Mouse (Mus musculus): ENCODE data around the gene Appl2. TPM values are rescaled to one million over a fixed set of nuclear protein-coding genes. Genes with fewer than 3 reads are reported as not detected.
A peak's percentile ranks its signal among the peaks of the same experiment; 100 is the strongest.
"Not testable (repeated sequence)": the region's sequence is repeated elsewhere in the genome, so short reads cannot be mapped to it uniquely, and the experiment has no call there.

Appl2 gene
- total and polyA plus RNA-seq, 3 experiments = 0.15 to 0.99 TPM; not detected in 1

GRCm38 (mm10) chr10:83654591-83654990, 6.1 kb upstream of the Appl2 start:
- peaks cover 2 to 6% of the 10 kb centered on the region in 2 experiments; a peak in 2 of 4 replicates for H3K4me1 ChIP-seq (ENCODE audit: control insufficient read depth in 1 of 2, insufficient read depth in 2 of 2, low read length in 2 of 2)
- DNase-seq (ENCODE audit: low read depth, low spot score) = no peak
- no peaks in the 10 kb centered on the region for H3K36me3 ChIP-seq (ENCODE audit: control insufficient read depth in 1 of 2, insufficient read depth in 2 of 2, low read length in 2 of 2)
- no peak for TF ChIP-seq ELF1 (IDR thresholded peaks at IDR 0.05; ENCODE audit: low read depth, low read length)
- TF ChIP-seq TAL1 (IDR thresholded peaks at IDR 0.05; ENCODE audit: low read length) = no peak
- TF ChIP-seq TBP (IDR thresholded peaks at IDR 0.05; ENCODE audit: low read depth, low read length) = no peak
- no peaks in the 10 kb centered on the region; a peak in 1 of 4 replicates for H3K27me3 ChIP-seq (ENCODE audit: control insufficient read depth in 1 of 2, insufficient read depth in 2 of 2, low read length in 2 of 2)
- no peak overlapping the region for H3K4me3 ChIP-seq (ENCODE audit: control insufficient read depth in 1 of 2, insufficient read depth in 1 of 2, low read depth in 2 of 2, low read length in 2 of 2)
- H3K9ac ChIP-seq (ENCODE audit: control insufficient read depth, low read depth, low read length, poor library complexity, severe bottlenecking) = no peak overlapping the region
- no peaks in the 10 kb centered on the region for H3K9me3 ChIP-seq (replicated peaks; ENCODE audit: insufficient read depth, low read length)
- H3K79me2 ChIP-seq (ENCODE audit: control insufficient read depth, insufficient read depth, low read length, poor library complexity) = no peaks in the 10 kb centered on the region
- no peak overlapping the region for H3K27ac ChIP-seq (ENCODE audit: control insufficient read depth, low read depth, low read length)

GRCm38 (mm10) chr10:83652205-83652866, 3.8 kb upstream of the Appl2 start:
- Histone ChIP-seq H3K9ac (ENCODE audit: control insufficient read depth, low read depth, low read length, poor library complexity, severe bottlenecking) (peak overlapping the region; percentile 61), H3K4me3 (ENCODE audit: control insufficient read depth in 1 of 2, insufficient read depth in 1 of 2, low read depth in 2 of 2, low read length in 2 of 2) (peak overlapping the region; percentile 78 to 87), H3K4me1 (ENCODE audit: control insufficient read depth in 1 of 2, insufficient read depth in 2 of 2, low read length in 2 of 2) (peaks cover 2 to 11% of the 10 kb centered on the region in 2 experiments; a peak in 2 of 4 replicates), H3K27ac (ENCODE audit: control insufficient read depth, low read depth, low read length) (0 out of 2 replicates have a peak overlapping the region, but pooled peaks have one; percentile 9)
- peak; percentile 48 for DNase-seq (ENCODE audit: low read depth, low spot score)
- H3K79me2 ChIP-seq (ENCODE audit: control insufficient read depth, insufficient read depth, low read length, poor library complexity); H3K36me3 ChIP-seq (ENCODE audit: control insufficient read depth in 1 of 2, insufficient read depth in 2 of 2, low read length in 2 of 2); H3K9me3 ChIP-seq (replicated peaks; ENCODE audit: insufficient read depth, low read length); H3K27me3 ChIP-seq (ENCODE audit: control insufficient read depth in 1 of 2, insufficient read depth in 2 of 2, low read length in 2 of 2): not testable (repeated sequence)
- peak; percentile 26 for TF ChIP-seq RAD21 (IDR thresholded peaks at IDR 0.05; ENCODE audit: low read depth, low read length)
- peak; percentile 65 for TF ChIP-seq MXI1 (IDR thresholded peaks at IDR 0.05; ENCODE audit: low read depth, low read length)
- TF ChIP-seq MAX (IDR thresholded peaks at IDR 0.05; ENCODE audit: low read length) = peak; percentile 28; the same call in 1 of the 2 replicates
- 0 out of 2 replicates have a peak, but pooled peaks have one; percentile 14 for TF ChIP-seq TBP (IDR thresholded peaks at IDR 0.05; ENCODE audit: low read depth, low read length)
- TF ChIP-seq HCFC1 (IDR thresholded peaks at IDR 0.05; ENCODE audit: low read depth, low read length) = peak; percentile 69
- peak in 2 of 3 experiments; percentile 11; a peak in 2 of 6 replicates for TF ChIP-seq CTCF (IDR thresholded peaks at IDR 0.05 in 2 of 3, conservative IDR thresholded peaks at IDR 0.05 in 1 of 3; ENCODE audit: control insufficient read depth in 1 of 3, insufficient read depth in 1 of 3, low read depth in 2 of 3, low read length in 3 of 3, poor library complexity in 1 of 3, severe bottlenecking in 1 of 3)
- TF ChIP-seq NRF1 (IDR thresholded peaks at IDR 0.05; ENCODE audit: insufficient read depth, low read depth, low read length, poor library complexity, severe bottlenecking) = peak; percentile 53; the same call in 1 of the 2 replicates
- peak; percentile 79 for TF ChIP-seq SIN3A (IDR thresholded peaks at IDR 0.05; ENCODE audit: low read length)
- peak; percentile 69 for TF ChIP-seq ETS1 (IDR thresholded peaks at IDR 0.05; ENCODE audit: low read depth, low read length)

DNA sequence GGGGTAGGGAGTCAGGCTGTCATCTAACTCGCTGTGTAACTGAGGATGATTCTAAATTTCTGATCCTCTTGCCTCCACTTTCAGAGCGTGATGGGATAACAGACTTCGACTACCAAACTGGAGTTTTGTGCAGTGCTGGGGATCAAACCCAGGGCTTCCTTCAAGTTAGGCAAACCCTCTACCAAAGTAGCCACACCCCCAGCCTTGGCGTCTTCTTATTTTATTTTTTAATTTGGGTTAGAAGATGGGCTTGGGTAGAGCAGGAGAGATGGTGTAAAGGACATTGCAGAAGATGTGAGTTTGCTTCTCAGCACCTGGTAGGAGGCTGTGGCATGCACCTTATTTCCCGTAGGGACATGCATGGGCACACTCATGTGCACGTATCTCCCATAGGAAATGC, 499 bp upstream of the Appl2 start:
- Histone ChIP-seq H3K27me3 (ENCODE audit: control insufficient read depth in 1 of 2, insufficient read depth in 2 of 2, low read length in 2 of 2) (peaks cover 4 to 5% of the 10 kb centered on the region in 2 experiments; a peak in 2 of 4 replicates), H3K4me3 (ENCODE audit: control insufficient read depth in 1 of 2, insufficient read depth in 1 of 2, low read depth in 2 of 2, low read length in 2 of 2) (no peak overlapping the region), H3K36me3 (ENCODE audit: control insufficient read depth in 1 of 2, insufficient read depth in 2 of 2, low read length in 2 of 2) (peaks cover 0 to 2% of the 10 kb centered on the region in 2 experiments; a peak in 1 of 4 replicates), H3K9ac (ENCODE audit: control insufficient read depth, low read depth, low read length, poor library complexity, severe bottlenecking) (no peak overlapping the region), H3K79me2 (ENCODE audit: control insufficient read depth, insufficient read depth, low read length, poor library complexity) (no peaks in the 10 kb centered on the region), H3K4me1 (ENCODE audit: control insufficient read depth in 1 of 2, insufficient read depth in 2 of 2, low read length in 2 of 2) (peaks cover 4 to 23% of the 10 kb centered on the region in 2 experiments; a peak in 3 of 4 replicates), H3K9me3 (replicated peaks; ENCODE audit: insufficient read depth, low read length) (no peaks in the 10 kb centered on the region), H3K27ac (ENCODE audit: control insufficient read depth, low read depth, low read length) (no peak overlapping the region)
- no peak for DNase-seq (ENCODE audit: low read depth, low spot score)
- TF ChIP-seq NELFE (IDR thresholded peaks at IDR 0.05; ENCODE audit: low read depth, low read length) (no peak), MAZ (IDR thresholded peaks at IDR 0.05; ENCODE audit: low read depth, low read length) (no peak), NRF1 (IDR thresholded peaks at IDR 0.05; ENCODE audit: insufficient read depth, low read depth, low read length, poor library complexity, severe bottlenecking) (no peak), USF1 (IDR thresholded peaks at IDR 0.05; ENCODE audit: low read depth, low read length) (no peak), MXI1 (IDR thresholded peaks at IDR 0.05; ENCODE audit: low read depth, low read length) (no peak), ELF1 (IDR thresholded peaks at IDR 0.05; ENCODE audit: low read depth, low read length) (no peak), UBTF (IDR thresholded peaks at IDR 0.05; ENCODE audit: borderline replicate concordance, insufficient read depth, low read depth, low read length) (no peak), CHD2 (IDR thresholded peaks at IDR 0.05; ENCODE audit: low read length) (no peak), POLR2AphosphoS5 (IDR thresholded peaks at IDR 0.05; ENCODE audit: borderline replicate concordance, low read depth, low read length) (no peak), ZNF384 (IDR thresholded peaks at IDR 0.05; ENCODE audit: low read depth, low read length) (no peak), SIN3A (IDR thresholded peaks at IDR 0.05; ENCODE audit: low read length) (no peak), HCFC1 (IDR thresholded peaks at IDR 0.05; ENCODE audit: low read depth, low read length) (no peak), MAX (IDR thresholded peaks at IDR 0.05; ENCODE audit: low read length) (no peak), BHLHE40 (IDR thresholded peaks at IDR 0.05; ENCODE audit: borderline replicate concordance, low read depth, low read length) (no peak)
